Mouse (Mus musculus) ES-E14 (cell line): Measurements from ENCODE around the gene Lsm12.

Source experiments
- CHD2 ChIP-seq: IDR thresholded peaks from 2 replicates; pipeline ENCODE4 v1.6.1; 2014; ENCODE audit warnings: mild to moderate bottlenecking, low read depth, low read length, inconsistent platforms
- HCFC1 ChIP-seq: IDR thresholded peaks from 2 replicates; pipeline ENCODE4 v1.6.1; 2012; ENCODE audit warnings: low read length, inconsistent platforms, borderline replicate concordance; ENCODE audit not compliant: insufficient read depth
- MAFK ChIP-seq: IDR thresholded peaks from 2 replicates; pipeline ENCODE4 v1.6.1; 2014; ENCODE audit warnings: mild to moderate bottlenecking, low read depth, low read length, inconsistent platforms; ENCODE audit not compliant: insufficient read depth
- ZC3H11A ChIP-seq: IDR thresholded peaks from 2 replicates; pipeline ENCODE4 v1.6.1; 2012; ENCODE audit warnings: low read depth, mild to moderate bottlenecking, inconsistent platforms, low read length, borderline replicate concordance

GRCm38 (mm10) chr11:102223166-102223565 lies 38.1 kb upstream of the Lsm12 start:
- TF ChIP-seq HCFC1 (no peak), MAFK (no peak), CHD2 (no peak), ZC3H11A (no peak)
